Mouse (Mus musculus): ENCODE results near the gene Scarf2. TPM values are rescaled to one million over a fixed set of nuclear protein-coding genes. Genes with fewer than 3 reads are reported as not detected.

Gene Scarf2
- polyA plus RNA-seq, 1 experiment, result 4.8 TPM

- DNase-seq (ENCODE audit: extremely low spot score in 1 of 2, low spot score in 1 of 2), result no peak
Observed at GRCm38 (mm10) chr16:17828867-17829266, 31.8 kb downstream of the Scarf2 start.

- no peak for DNase-seq (ENCODE audit: extremely low spot score in 1 of 2, low spot score in 1 of 2)
Observed at GRCm38 (mm10) chr16:17830385-17831178, 33.5 kb downstream of the Scarf2 start.

- no peak for DNase-seq (ENCODE audit: extremely low spot score in 1 of 2, low spot score in 1 of 2)
Observed at GRCm38 (mm10) chr16:17831781-17832180, 34.7 kb downstream of the Scarf2 start.

GRCm38 (mm10) chr16:17832821-17833220 lies 35.7 kb downstream of the Scarf2 start, which contains the start of gene B830017H08Rik:
Gene B830017H08Rik, plus strand, starts transcription at chr16:17833121.
- no peak for DNase-seq (ENCODE audit: extremely low spot score in 1 of 2, low spot score in 1 of 2)

GRCm38 (mm10) chr16:17833321-17833680 lies 36.2 kb downstream of the Scarf2 start:
- peak in 1 of 2 experiments; percentile 47 for DNase-seq (ENCODE audit: extremely low spot score in 1 of 2, low spot score in 1 of 2)

GRCm38 (mm10) chr16:17833681-17834399 lies 36.8 kb downstream of the Scarf2 start:
- peak in 1 of 2 experiments; percentile 58 for DNase-seq (ENCODE audit: extremely low spot score in 1 of 2, low spot score in 1 of 2)

- DNase-seq (ENCODE audit: extremely low spot score in 1 of 2, low spot score in 1 of 2), result no peak
Observed at GRCm38 (mm10) chr16:17834543-17834942, 37.5 kb downstream of the Scarf2 start.

GRCm38 (mm10) chr16:17835481-17835880 lies 38.4 kb downstream of the Scarf2 start:
- no peak for DNase-seq (ENCODE audit: extremely low spot score in 1 of 2, low spot score in 1 of 2)

GRCm38 (mm10) chr16:17838051-17838450 lies 41.0 kb downstream of the Scarf2 start, which contains the start of gene Car15:
Gene Car15, minus strand, starts transcription at chr16:17838364.
- no peak for DNase-seq (ENCODE audit: extremely low spot score in 1 of 2, low spot score in 1 of 2)

GRCm38 (mm10) chr16:17839976-17840375 lies 42.9 kb downstream of the Scarf2 start:
- DNase-seq (ENCODE audit: extremely low spot score in 1 of 2, low spot score in 1 of 2), result no peak

GRCm38 (mm10) chr16:17842437-17842836 lies 45.4 kb downstream of the Scarf2 start:
- DNase-seq (ENCODE audit: extremely low spot score in 1 of 2, low spot score in 1 of 2), result no peak

- DNase-seq (ENCODE audit: extremely low spot score in 1 of 2, low spot score in 1 of 2), result no peak
Observed at GRCm38 (mm10) chr16:17843701-17844365, 46.8 kb downstream of the Scarf2 start.

GRCm38 (mm10) chr16:17848431-17848830 lies 51.3 kb downstream of the Scarf2 start:
- no peak for DNase-seq (ENCODE audit: extremely low spot score in 1 of 2, low spot score in 1 of 2)

GRCm38 (mm10) chr16:17848928-17849327 lies 51.8 kb downstream of the Scarf2 start:
- DNase-seq (ENCODE audit: extremely low spot score in 1 of 2, low spot score in 1 of 2), result peak in 1 of 2 experiments; percentile 89

GRCm38 (mm10) chr16:17849486-17849885 lies 52.4 kb downstream of the Scarf2 start:
- DNase-seq (ENCODE audit: extremely low spot score in 1 of 2, low spot score in 1 of 2), result no peak

GRCm38 (mm10) chr16:17851331-17851730 lies 54.2 kb downstream of the Scarf2 start:
- no peak for DNase-seq (ENCODE audit: extremely low spot score in 1 of 2, low spot score in 1 of 2)

- no peak for DNase-seq (ENCODE audit: extremely low spot score in 1 of 2, low spot score in 1 of 2)
Observed at GRCm38 (mm10) chr16:17851860-17852259, 54.8 kb downstream of the Scarf2 start.

GRCm38 (mm10) chr16:17853263-17853662 lies 56.2 kb downstream of the Scarf2 start:
- no peak for DNase-seq (ENCODE audit: extremely low spot score in 1 of 2, low spot score in 1 of 2)

GRCm38 (mm10) chr16:17857157-17857556 lies 60.1 kb downstream of the Scarf2 start:
- no peak for DNase-seq (ENCODE audit: extremely low spot score in 1 of 2, low spot score in 1 of 2)
